Mouse (Mus musculus): Measurements from ENCODE around the gene Scnn1a. TPM values are rescaled to one million over a fixed set of nuclear protein-coding genes. Genes with fewer than 3 reads are reported as not detected.

Gene Scnn1a
- total and polyA plus RNA-seq, 2 experiments from 2014 or later, result 0.67 to 1.5 TPM

DNA sequence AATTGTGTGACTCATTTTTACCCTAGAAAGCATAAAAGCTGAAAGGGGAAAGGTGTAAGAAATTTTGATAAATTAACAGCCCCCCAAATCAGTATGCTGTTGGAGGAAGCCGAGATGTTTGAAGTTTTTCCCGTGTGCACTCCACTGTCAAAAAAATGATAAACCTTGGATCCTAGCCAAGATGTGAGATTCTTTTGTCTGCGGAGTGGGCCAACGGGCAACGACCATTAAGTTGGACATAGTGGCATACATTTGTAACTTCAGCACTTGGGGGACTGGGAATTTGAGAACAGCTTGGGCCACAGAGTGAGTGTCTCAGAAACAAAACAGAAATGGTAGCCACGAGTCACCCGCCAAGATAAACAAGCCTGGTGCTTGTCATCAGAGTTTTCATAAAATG lies 3.4 kb upstream of the Scnn1a start:
- Histone ChIP-seq H3K27me3 (ENCODE audit: insufficient read depth, low read length) (peaks cover 8% of the 10 kb centered on the region), H3K4me1 (ENCODE audit: insufficient read depth) (peaks cover 6% of the 10 kb centered on the region; the same call in 1 of the 2 replicates), H3K4me3 (ENCODE audit: low read depth, low read length) (no peak overlapping the region), H3K36me3 (ENCODE audit: insufficient read depth) (no peaks in the 10 kb centered on the region), H3K4me2 (ENCODE audit: low read depth) (no peak overlapping the region), H3K27ac (ENCODE audit: low read depth, low read length) (no peak overlapping the region), H3K9ac (no peak overlapping the region), H3K9me3 (ENCODE audit: low read length) (no peaks in the 10 kb centered on the region)
- DNase-seq, result no peak
- no peak for TF ChIP-seq CTCF (IDR thresholded peaks at IDR 0.05; ENCODE audit: low read depth)
- WGBS, result 49% methylated on average over 7 of the region's 7 CpGs
- ATAC-seq, result no peak

- WGBS, result 67% methylated on average over 15 of the region's 15 CpGs
- DNase-seq (no peak), ATAC-seq (no peak)
- TF ChIP-seq CTCF (IDR thresholded peaks at IDR 0.05; ENCODE audit: low read depth), result no peak
- H3K4me1 ChIP-seq (ENCODE audit: insufficient read depth), result no peaks in the 10 kb centered on the region; the same call in 1 of the 2 replicates
- H3K4me2 ChIP-seq (ENCODE audit: low read depth), result no peak overlapping the region
- peaks cover 16% of the 10 kb centered on the region for H3K27me3 ChIP-seq (ENCODE audit: insufficient read depth, low read length)
- H3K36me3 ChIP-seq (ENCODE audit: insufficient read depth), result no peaks in the 10 kb centered on the region
- no peak overlapping the region for H3K9ac ChIP-seq
- no peak overlapping the region for H3K27ac ChIP-seq (ENCODE audit: low read depth, low read length)
- H3K4me3 ChIP-seq (ENCODE audit: low read depth, low read length), result no peak overlapping the region
- no peaks in the 10 kb centered on the region for H3K9me3 ChIP-seq (ENCODE audit: low read length)
Observed at GRCm38 (mm10) chr6:125318981-125319918, 1.2 kb upstream of the Scnn1a start.

DNA sequence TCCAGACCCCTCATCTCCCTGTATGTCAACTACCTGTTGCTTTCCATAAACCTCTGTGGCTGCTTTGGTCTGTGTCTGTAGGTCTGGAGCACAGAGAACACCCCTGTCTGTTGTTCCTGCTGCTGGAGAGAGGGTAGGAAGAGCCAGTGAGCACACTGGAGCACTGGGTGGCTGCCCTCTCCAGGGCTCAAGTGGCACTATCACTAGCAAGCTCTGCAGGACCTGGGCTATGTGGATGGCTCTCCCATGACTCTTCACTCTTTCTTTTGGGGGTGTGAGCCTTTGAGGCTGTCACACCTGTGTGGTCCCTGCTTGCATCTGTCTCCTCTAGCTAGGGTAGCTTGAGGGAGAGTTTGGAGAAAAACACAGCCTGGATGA lies 551 bp upstream of the Scnn1a start:
- Histone ChIP-seq H3K36me3 (ENCODE audit: insufficient read depth) (no peaks in the 10 kb centered on the region), H3K4me1 (ENCODE audit: insufficient read depth) (no peaks in the 10 kb centered on the region), H3K9ac (no peak overlapping the region), H3K27ac (ENCODE audit: low read depth, low read length) (no peak overlapping the region), H3K4me2 (ENCODE audit: low read depth) (no peak overlapping the region), H3K27me3 (ENCODE audit: insufficient read depth, low read length) (peaks cover 16% of the 10 kb centered on the region), H3K9me3 (ENCODE audit: low read length) (no peaks in the 10 kb centered on the region), H3K4me3 (ENCODE audit: low read depth, low read length) (no peak overlapping the region)
- DNase-seq, result no peak
- ATAC-seq, result no peak
- no peak for TF ChIP-seq CTCF (IDR thresholded peaks at IDR 0.05; ENCODE audit: low read depth)

DNA sequence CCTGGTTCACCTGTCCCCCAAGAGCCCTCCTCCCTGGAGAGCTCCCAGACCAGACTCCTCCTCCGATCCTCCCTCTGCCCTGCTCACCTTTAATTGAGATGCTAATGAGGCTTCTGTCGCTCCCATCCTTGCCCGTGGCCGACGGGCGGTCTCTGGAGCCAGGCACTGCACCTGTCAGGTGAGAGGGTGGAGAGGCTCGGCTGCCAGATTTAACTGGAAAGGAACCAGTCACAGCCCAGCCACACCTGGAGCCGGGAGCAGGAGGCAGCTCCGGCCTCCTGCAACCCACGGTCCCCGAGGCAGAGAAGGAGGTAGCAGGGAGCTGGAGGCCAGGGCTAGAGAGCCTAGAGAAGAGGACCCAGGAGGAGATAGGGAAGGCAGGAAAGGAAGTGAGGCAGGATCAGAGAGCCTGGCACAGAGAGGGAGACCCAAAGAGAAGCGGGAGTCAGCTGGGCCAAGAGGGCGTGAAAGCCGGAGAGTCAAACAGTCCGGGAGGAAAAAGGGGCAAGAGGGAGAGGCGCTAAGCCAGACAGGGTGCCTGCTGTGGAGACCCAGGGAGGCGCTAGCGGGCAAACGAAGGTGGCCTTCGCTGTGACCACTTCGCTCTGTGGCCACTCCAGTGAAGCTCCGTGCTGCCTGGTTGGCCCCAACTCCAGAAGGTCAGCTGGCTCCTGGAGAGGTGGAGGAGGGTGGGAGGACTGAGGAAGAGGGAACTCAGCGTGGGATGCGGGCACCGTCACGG lies 826 bp downstream of the Scnn1a start:
- H3K9me3 ChIP-seq (ENCODE audit: low read length), result no peaks in the 10 kb centered on the region
- peaks cover 16% of the 10 kb centered on the region for H3K27me3 ChIP-seq (ENCODE audit: insufficient read depth, low read length)
- no peak for ATAC-seq
- H3K4me1 ChIP-seq (ENCODE audit: insufficient read depth), result no peaks in the 10 kb centered on the region
- no peak overlapping the region for H3K4me3 ChIP-seq (ENCODE audit: low read depth, low read length)
- H3K27ac ChIP-seq (ENCODE audit: low read depth, low read length), result no peak overlapping the region
- WGBS, result 11% methylated on average over 26 of the region's 26 CpGs
- H3K36me3 ChIP-seq (ENCODE audit: insufficient read depth), result no peaks in the 10 kb centered on the region
- DNase-seq, result no peak
- H3K9ac ChIP-seq, result no peak overlapping the region
- TF ChIP-seq CTCF (IDR thresholded peaks at IDR 0.05; ENCODE audit: low read depth), result no peak
- no peak overlapping the region for H3K4me2 ChIP-seq (ENCODE audit: low read depth)

- no peaks in the 10 kb centered on the region for H3K9me3 ChIP-seq (ENCODE audit: low read length)
- H3K27ac ChIP-seq (ENCODE audit: low read depth, low read length), result no peak overlapping the region
- H3K36me3 ChIP-seq (ENCODE audit: insufficient read depth), result no peaks in the 10 kb centered on the region
- peaks cover 16% of the 10 kb centered on the region for H3K27me3 ChIP-seq (ENCODE audit: insufficient read depth, low read length)
- no peak overlapping the region for H3K9ac ChIP-seq
- H3K4me3 ChIP-seq (ENCODE audit: low read depth, low read length), result no peak overlapping the region
- no peak for TF ChIP-seq CTCF (IDR thresholded peaks at IDR 0.05; ENCODE audit: low read depth)
- peak; percentile 41 for DNase-seq
- H3K4me2 ChIP-seq (ENCODE audit: low read depth), result no peak overlapping the region
- ATAC-seq, result peak; percentile 79
- WGBS, result 32% methylated on average over 13 of the region's 13 CpGs
- H3K4me1 ChIP-seq (ENCODE audit: insufficient read depth), result no peaks in the 10 kb centered on the region
Observed at GRCm38 (mm10) chr6:125322794-125323193, 2.3 kb downstream of the Scnn1a start.

DNA sequence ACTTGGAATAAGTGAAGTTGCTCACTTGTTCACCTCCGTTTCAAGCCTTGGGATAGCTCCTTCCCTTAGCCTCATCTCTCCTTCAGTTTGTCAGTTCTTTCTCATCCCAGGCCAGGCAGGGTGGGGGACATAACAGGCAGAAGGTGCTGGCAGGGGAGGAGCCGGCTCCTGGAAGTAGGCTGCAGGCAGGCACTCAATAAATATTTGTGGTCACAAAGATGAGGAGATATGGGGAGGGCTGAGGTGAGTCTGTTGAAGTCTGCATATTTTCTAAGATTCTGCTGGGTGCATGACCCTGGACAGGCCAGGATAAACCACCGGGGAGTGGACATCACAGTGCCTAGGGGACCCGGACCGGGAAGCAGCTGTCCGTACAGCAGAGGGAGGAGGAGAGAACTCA lies 3.1 kb downstream of the Scnn1a start:
- H3K9ac ChIP-seq, result no peak overlapping the region
- H3K4me2 ChIP-seq (ENCODE audit: low read depth), result no peak overlapping the region
- no peaks in the 10 kb centered on the region for H3K9me3 ChIP-seq (ENCODE audit: low read length)
- 72% methylated on average over 6 of the region's 6 CpGs for WGBS
- peaks cover 16% of the 10 kb centered on the region for H3K27me3 ChIP-seq (ENCODE audit: insufficient read depth, low read length)
- ATAC-seq (no peak), DNase-seq (no peak)
- TF ChIP-seq CTCF (IDR thresholded peaks at IDR 0.05; ENCODE audit: low read depth), result no peak
- H3K4me3 ChIP-seq (ENCODE audit: low read depth, low read length), result no peak overlapping the region
- H3K4me1 ChIP-seq (ENCODE audit: insufficient read depth), result no peaks in the 10 kb centered on the region
- H3K27ac ChIP-seq (ENCODE audit: low read depth, low read length), result no peak overlapping the region
- no peaks in the 10 kb centered on the region for H3K36me3 ChIP-seq (ENCODE audit: insufficient read depth)

- H3K9ac ChIP-seq, result no peak overlapping the region
- peaks cover 16% of the 10 kb centered on the region for H3K27me3 ChIP-seq (ENCODE audit: insufficient read depth, low read length)
- H3K4me1 ChIP-seq (ENCODE audit: insufficient read depth), result 0 out of 2 replicates have a peak, but pooled peaks cover under 1% of the 10 kb centered on the region
- TF ChIP-seq CTCF (IDR thresholded peaks at IDR 0.05; ENCODE audit: low read depth), result no peak
- H3K4me2 ChIP-seq (ENCODE audit: low read depth), result no peak overlapping the region
- H3K27ac ChIP-seq (ENCODE audit: low read depth, low read length), result no peak overlapping the region
- 73% methylated on average over 6 of the region's 6 CpGs for WGBS
- no peaks in the 10 kb centered on the region for H3K9me3 ChIP-seq (ENCODE audit: low read length)
- no peak for ATAC-seq
- no peak overlapping the region for H3K4me3 ChIP-seq (ENCODE audit: low read depth, low read length)
- DNase-seq, result no peak
- H3K36me3 ChIP-seq (ENCODE audit: insufficient read depth), result no peaks in the 10 kb centered on the region
Observed at GRCm38 (mm10) chr6:125325337-125325736, 4.9 kb downstream of the Scnn1a start.
